Mouse (Mus musculus): ENCODE measurements around the gene Ubxn11. TPM values are rescaled to one million over a fixed set of nuclear protein-coding genes. Genes with fewer than 3 reads are reported as not detected.

The Ubxn11 gene
- polyA plus RNA-seq, 1 experiment = 45.4 TPM

- TF ChIP-seq POLR2A (IDR thresholded peaks at IDR 0.05; ENCODE audit: extremely low read depth, insufficient read depth, low read length) (no peak), CTCF (IDR thresholded peaks at IDR 0.05; ENCODE audit: extremely low read depth, insufficient read depth, low read length) (no peak)
- Histone ChIP-seq H3K4me1 (ENCODE audit: control insufficient read depth, insufficient read depth, low read length) (no peaks in the 10 kb centered on the region), H3K27ac (ENCODE audit: insufficient read depth, low read length) (no peak overlapping the region), H3K4me3 (ENCODE audit: insufficient read depth, low read length) (no peak overlapping the region)
Observed at GRCm38 (mm10) chr4:134166906-134167305, 64.5 kb downstream of the Ubxn11 start.

GRCm38 (mm10) chr4:134172391-134172790, 70.0 kb downstream of the Ubxn11 start:
- no peak for TF ChIP-seq POLR2A (IDR thresholded peaks at IDR 0.05; ENCODE audit: extremely low read depth, insufficient read depth, low read length)
- no peak for TF ChIP-seq CTCF (IDR thresholded peaks at IDR 0.05; ENCODE audit: extremely low read depth, insufficient read depth, low read length)
- no peaks in the 10 kb centered on the region for H3K4me1 ChIP-seq (ENCODE audit: control insufficient read depth, insufficient read depth, low read length)

More at GRCm38 (mm10) chr4:134172391-134172790, 70.0 kb downstream of the Ubxn11 start:
- Histone ChIP-seq H3K4me3 (ENCODE audit: insufficient read depth, low read length) (no peak overlapping the region), H3K27ac (ENCODE audit: insufficient read depth, low read length) (no peak overlapping the region)

Other genes with a start within 250 kb of the Ubxn11 start
- gene Rps6ka1, start 214.8 kb upstream of the Ubxn11 start, polyA plus RNA-seq (2012; rRNA removed) = 13.2 and 13.3 TPM in 2 replicates
- 158 TPM in 2 replicates for gene Hmgn2, start 133.9 kb upstream of the Ubxn11 start, polyA plus RNA-seq (2012; rRNA removed)
- gene Dhdds, start 101.7 kb upstream of the Ubxn11 start, polyA plus RNA-seq (2012; rRNA removed) = 66.2 and 68.2 TPM in 2 replicates
- not detected in 2 replicates for gene Lin28a, start 83.7 kb upstream of the Ubxn11 start, polyA plus RNA-seq (2012; rRNA removed)
- not detected in 2 replicates for gene Zfp683, start 48.7 kb upstream of the Ubxn11 start, polyA plus RNA-seq (2012; rRNA removed)
- 4.5 and 5.1 TPM in 2 replicates for gene Crybg2, start 41.8 kb upstream of the Ubxn11 start, polyA plus RNA-seq (2012; rRNA removed)
- 4.2 and 5.5 TPM in 2 replicates for gene Cd52, start 7.5 kb upstream of the Ubxn11 start, polyA plus RNA-seq (2012; rRNA removed)
- 487 and 489 TPM in 2 replicates for gene Sh3bgrl3, start 26.2 kb downstream of the Ubxn11 start, polyA plus RNA-seq (2012; rRNA removed)
- 16.0 and 22.2 TPM in 2 replicates for gene Cep85, start 84.5 kb downstream of the Ubxn11 start, polyA plus RNA-seq (2012; rRNA removed)
- not detected in 2 replicates for gene Gm7534, start 100.4 kb downstream of the Ubxn11 start, polyA plus RNA-seq (2012; rRNA removed)
- 0.08 TPM in 1 of 2 replicates, not detected in the other for gene Catsper4, start 124.8 kb downstream of the Ubxn11 start, polyA plus RNA-seq (2012; rRNA removed)
- 0.35 and 0.68 TPM in 2 replicates for gene Cnksr1, start 135.8 kb downstream of the Ubxn11 start, polyA plus RNA-seq (2012; rRNA removed)
- not detected in 2 replicates for gene E130218I03Rik, start 141.1 kb downstream of the Ubxn11 start, polyA plus RNA-seq (2012; rRNA removed)
- gene Zfp593, start 143.0 kb downstream of the Ubxn11 start, polyA plus RNA-seq (2012; rRNA removed) = 12.0 and 13.5 TPM in 2 replicates
- not detected in 2 replicates for gene Gm30191, start 144.4 kb downstream of the Ubxn11 start, polyA plus RNA-seq (2012; rRNA removed)
- 7.7 and 8.5 TPM in 2 replicates for gene Grrp1, start 151.5 kb downstream of the Ubxn11 start, polyA plus RNA-seq (2012; rRNA removed)
- gene Pdik1l, start 185.3 kb downstream of the Ubxn11 start, polyA plus RNA-seq (2012; rRNA removed) = 8.9 and 9.1 TPM in 2 replicates
- 0.17 and 0.19 TPM in 2 replicates for gene Trim63, start 212.6 kb downstream of the Ubxn11 start, polyA plus RNA-seq (2012; rRNA removed)
- gene Slc30a2, start 240.6 kb downstream of the Ubxn11 start, polyA plus RNA-seq (2012; rRNA removed) = 0.02 and 0.06 TPM in 2 replicates

All from cortical plate, adult 2 months (tissue).